Mouse (Mus musculus) heart, embryonic 11.5 days (tissue): ENCODE measurements around the gene Amdhd1. TPM values are rescaled to one million over a fixed set of nuclear protein-coding genes. Genes with fewer than 3 reads are reported as not detected.
A peak's percentile ranks its signal among the peaks of the same experiment; 100 is the strongest.

Experiments
- ATAC-seq: fragments of 200-750 bp; cut with Nextera tagmentation; replicated peaks from 2 replicates; pipeline ENCODE4 v1.8.0; 2017; ENCODE audit warnings: moderate library complexity; ENCODE audit not compliant: insufficient number of reproducible peaks, low FRiP score, low TSS enrichment
- H3K27ac ChIP-seq: fragments of 300-500 bp; sonication (generic); 2 replicates; pipeline ENCODE4 v1.5.1; 2014; ENCODE audit warnings: mild to moderate bottlenecking, low read depth, low read length
- H3K27me3 ChIP-seq: fragments of 300-500 bp; sonication (generic); 2 replicates; pipeline ENCODE4 v1.6.1; 2014; ENCODE audit warnings: mild to moderate bottlenecking, low read length, mixed read lengths; ENCODE audit not compliant: control insufficient read depth, insufficient read depth
- H3K36me3 ChIP-seq: fragments of 300-500 bp; sonication (generic); 2 replicates; pipeline ENCODE4 v1.6.1; 2014; ENCODE audit warnings: mild to moderate bottlenecking, low read length, moderate library complexity, mixed read lengths; ENCODE audit not compliant: control insufficient read depth, insufficient read depth
- H3K4me1 ChIP-seq: fragments of 300-500 bp; sonication (generic); 2 replicates; pipeline ENCODE4 v1.6.1; 2014; ENCODE audit warnings: low read length; ENCODE audit not compliant: control insufficient read depth, insufficient read depth
- H3K4me2 ChIP-seq: fragments of 300-500 bp; sonication (generic); 2 replicates; pipeline ENCODE4 v1.6.1; 2014; ENCODE audit warnings: mild to moderate bottlenecking, moderate library complexity
- H3K4me3 ChIP-seq: fragments of 300-500 bp; sonication (generic); 2 replicates; pipeline ENCODE4 v1.5.1; 2014; ENCODE audit warnings: low read depth, low read length
- H3K9ac ChIP-seq: fragments of 300-500 bp; sonication (generic); 2 replicates; pipeline ENCODE4 v1.6.1; 2014; ENCODE audit warnings: mild to moderate bottlenecking, low read depth, low read length, moderate library complexity
- H3K9me3 ChIP-seq: fragments of 300-500 bp; sonication (generic); replicated peaks from 2 replicates; pipeline ENCODE4 v1.6.1; 2016; ENCODE audit warnings: low read length; ENCODE audit not compliant: control insufficient read depth
- WGBS: fragments of 180-500 bp; shearing (Covaris S2); extraction: QIAGEN DNeasy Blood & Tissue Kit; methylation state at CpG from one replicate; pipeline ENCODE4 v1.1.7; 2014; ENCODE audit not compliant: insufficient replicate concordance; 5-methylcytosine and 5-hydroxymethylcytosine counted together
- polyA plus RNA-seq: library from polyadenylated mRNA; unstranded; fragments of >200 nt; fragmentation: Nextera tagmentation; extraction: Ambion mirVana; gene quantifications from 2 replicates; pipeline ENCODE4 v1.2.1, GENCODE M21; 2014

The Amdhd1 gene
- polyA plus RNA-seq, 1 experiment from 2014 or later = 0.24 TPM

DNA sequence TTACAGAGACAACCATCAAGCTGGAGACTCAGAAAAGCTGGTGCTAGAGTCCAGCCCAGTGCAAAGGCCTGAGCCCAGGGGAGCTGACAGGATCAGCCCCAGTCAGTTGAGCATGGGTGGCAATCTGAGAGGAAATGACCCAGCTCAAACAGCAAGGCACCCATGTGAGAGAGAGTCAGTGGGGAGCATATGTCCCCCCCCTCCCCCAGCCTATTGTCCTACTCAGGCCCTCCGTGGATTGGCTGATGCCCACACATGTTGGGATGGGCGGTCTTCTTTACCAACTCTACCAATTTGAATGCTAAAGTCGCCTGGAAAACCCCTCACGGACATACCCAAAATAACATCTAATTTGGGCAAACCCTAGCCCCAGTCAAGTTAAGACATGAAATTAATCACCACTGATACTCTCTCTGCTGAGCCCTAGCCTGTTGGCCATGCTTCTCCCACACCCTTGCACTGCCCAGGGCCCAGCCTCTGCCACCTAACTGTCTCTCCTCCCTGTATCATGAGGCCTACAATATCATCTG is 8.0 kb upstream of the Amdhd1 start:
- Histone ChIP-seq H3K4me3 (no peak overlapping the region), H3K36me3 (no peaks in the 10 kb centered on the region), H3K27me3 (no peaks in the 10 kb centered on the region)

DNA sequence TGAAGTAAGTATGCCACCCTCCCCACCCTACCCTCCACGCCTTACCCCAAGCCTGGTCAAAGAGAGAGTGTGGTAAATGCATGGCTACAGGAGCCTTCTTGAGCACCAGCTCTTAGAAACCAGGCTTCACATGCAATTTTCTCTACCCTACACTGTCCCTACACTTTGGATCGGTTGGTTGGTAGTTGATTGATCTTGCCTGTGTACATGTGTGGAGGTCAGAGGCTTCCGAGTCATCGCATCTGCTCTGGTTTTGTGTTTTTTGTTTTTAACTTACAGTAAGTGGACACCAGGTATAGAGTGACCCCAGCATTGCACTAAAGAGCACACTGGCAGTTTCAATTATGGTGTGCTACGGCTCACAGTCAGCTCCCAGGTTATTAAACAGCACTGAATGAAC is 4.3 kb upstream of the Amdhd1 start:
- Histone ChIP-seq H3K36me3 (no peaks in the 10 kb centered on the region), H3K27ac (no peak overlapping the region), H3K9ac (no peak overlapping the region), H3K4me1 (peaks cover 5% of the 10 kb centered on the region; the same call in 1 of the 2 replicates), H3K27me3 (no peaks in the 10 kb centered on the region), H3K9me3 (no peaks in the 10 kb centered on the region), H3K4me3 (no peak overlapping the region), H3K4me2 (no peak overlapping the region)
- no peak for ATAC-seq
- WGBS = 71% methylated on average over 5 of the region's 5 CpGs

More for the DNA sequence above, 8.0 kb upstream of the Amdhd1 start:
- no peaks in the 10 kb centered on the region for H3K9me3 ChIP-seq
- H3K4me1 ChIP-seq = no peaks in the 10 kb centered on the region
- WGBS = 80% methylated on average over 4 of the region's 4 CpGs
- no peak overlapping the region for H3K9ac ChIP-seq
- H3K27ac ChIP-seq = no peak overlapping the region
- no peak for ATAC-seq
- H3K4me2 ChIP-seq = no peak overlapping the region

DNA sequence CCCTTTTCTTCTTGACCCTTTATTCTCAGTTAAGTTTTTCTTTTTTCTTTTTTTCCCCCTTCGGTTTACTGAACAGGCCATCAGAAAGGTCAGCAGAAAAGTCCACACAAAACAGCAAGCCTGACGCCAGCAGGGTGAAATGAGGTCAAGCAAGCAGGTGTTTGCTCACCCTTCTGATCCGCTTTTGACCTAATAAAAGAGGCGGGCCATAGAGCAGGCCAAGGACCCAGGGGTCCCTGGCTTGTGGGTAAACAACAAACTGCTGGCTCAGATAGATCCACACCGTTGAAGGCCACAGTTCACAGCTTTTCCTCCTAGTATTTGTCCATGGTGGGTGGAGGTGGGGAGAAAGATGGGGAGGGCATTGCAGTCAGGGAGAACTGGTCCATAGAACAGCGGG is 3.3 kb upstream of the Amdhd1 start:
- no peaks in the 10 kb centered on the region for H3K27me3 ChIP-seq
- H3K36me3 ChIP-seq = no peaks in the 10 kb centered on the region
- 71% methylated on average over 6 of the region's 6 CpGs for WGBS
- H3K4me2 ChIP-seq = no peak overlapping the region
- H3K4me1 ChIP-seq = peaks cover 5% of the 10 kb centered on the region; the same call in 1 of the 2 replicates
- H3K9me3 ChIP-seq = no peaks in the 10 kb centered on the region
- no peak overlapping the region for H3K4me3 ChIP-seq
- no peak overlapping the region for H3K27ac ChIP-seq
- ATAC-seq = no peak
- no peak overlapping the region for H3K9ac ChIP-seq

GRCm38 (mm10) chr10:93542356-93542755 is 2.5 kb upstream of the Amdhd1 start:
- H3K9me3 ChIP-seq = no peaks in the 10 kb centered on the region
- H3K4me1 ChIP-seq = peaks cover 5% of the 10 kb centered on the region; the same call in 1 of the 2 replicates
- no peak overlapping the region for H3K9ac ChIP-seq
- H3K27me3 ChIP-seq = peaks cover 5% of the 10 kb centered on the region; the same call in 1 of the 2 replicates
- no peak overlapping the region for H3K4me3 ChIP-seq
- H3K36me3 ChIP-seq = no peaks in the 10 kb centered on the region
- no peak overlapping the region for H3K4me2 ChIP-seq
- no peak overlapping the region for H3K27ac ChIP-seq
- 69% methylated on average over 4 of the region's 4 CpGs for WGBS
- ATAC-seq = no peak

DNA sequence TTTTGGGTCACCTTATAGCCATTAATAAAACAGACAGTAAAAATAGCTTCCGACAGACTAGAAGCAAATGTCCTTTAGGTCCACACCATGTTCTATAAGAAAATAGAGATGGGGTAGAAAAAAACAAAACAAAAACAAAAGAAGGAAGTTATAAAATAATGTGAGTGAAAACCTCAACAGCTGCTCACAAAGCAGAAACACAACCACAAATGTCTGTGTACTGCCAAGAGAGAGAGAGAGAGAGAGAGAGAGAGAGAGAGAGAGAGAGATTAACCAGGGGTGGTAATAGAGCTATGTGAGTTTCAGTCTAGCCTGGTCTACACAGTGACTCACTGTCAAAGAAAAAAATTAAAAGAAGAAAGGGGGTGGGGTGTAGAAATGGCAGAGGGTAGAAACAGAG is 1.8 kb upstream of the Amdhd1 start:
- H3K9ac ChIP-seq = no peak overlapping the region
- H3K4me2 ChIP-seq = no peak overlapping the region
- no peaks in the 10 kb centered on the region for H3K9me3 ChIP-seq
- no peak overlapping the region for H3K4me3 ChIP-seq
- no peak for ATAC-seq
- H3K27ac ChIP-seq = no peak overlapping the region
- H3K27me3 ChIP-seq = peaks cover 5% of the 10 kb centered on the region; the same call in 1 of the 2 replicates
- H3K4me1 ChIP-seq = peaks cover 5% of the 10 kb centered on the region; the same call in 1 of the 2 replicates
- no peaks in the 10 kb centered on the region for H3K36me3 ChIP-seq
- WGBS = 78% methylated on average over 1 of the region's 1 CpGs

GRCm38 (mm10) chr10:93540431-93541210 is 788 bp upstream of the Amdhd1 start, which contains the start of gene Ccdc38:
Gene Ccdc38 (plus strand): TSS chr10:93540632.
- peak within 1 kb of the TSS; percentile 40 for H3K9ac ChIP-seq
- peak within 1 kb of the TSS; percentile 61 for H3K4me2 ChIP-seq
- H3K9me3 ChIP-seq = no peaks in the 10 kb centered on the region
- H3K27me3 ChIP-seq = peaks cover 7% of the 10 kb centered on the region
- H3K27ac ChIP-seq = peak within 1 kb of the TSS; percentile 29; the same call in 1 of the 2 replicates
- ATAC-seq = peak; percentile 29; the same call in 1 of the 2 replicates
- H3K4me3 ChIP-seq = peak within 1 kb of the TSS; percentile 33
- no peaks in the 10 kb centered on the region for H3K36me3 ChIP-seq
- 53% methylated on average over 17 of the region's 17 CpGs for WGBS
- peaks cover 5% of the 10 kb centered on the region; the same call in 1 of the 2 replicates for H3K4me1 ChIP-seq

GRCm38 (mm10) chr10:93538818-93539217 is 1.0 kb downstream of the Amdhd1 start:
- Histone ChIP-seq H3K27ac (no peak overlapping the region), H3K27me3 (peaks cover 18% of the 10 kb centered on the region), H3K4me2 (no peak overlapping the region), H3K4me3 (no peak overlapping the region), H3K9ac (no peak overlapping the region), H3K9me3 (no peaks in the 10 kb centered on the region), H3K36me3 (no peaks in the 10 kb centered on the region), H3K4me1 (peaks cover 5% of the 10 kb centered on the region)
- 54% methylated on average over 6 of the region's 6 CpGs for WGBS
- no peak for ATAC-seq

GRCm38 (mm10) chr10:93538287-93538686 is 1.5 kb downstream of the Amdhd1 start:
- H3K4me3 ChIP-seq = no peak overlapping the region
- H3K36me3 ChIP-seq = no peaks in the 10 kb centered on the region
- H3K27ac ChIP-seq = no peak overlapping the region
- no peaks in the 10 kb centered on the region for H3K9me3 ChIP-seq
- H3K4me1 ChIP-seq = peaks cover 5% of the 10 kb centered on the region
- H3K27me3 ChIP-seq = peaks cover 18% of the 10 kb centered on the region
- no peak for ATAC-seq
- 85% methylated on average over 2 of the region's 2 CpGs for WGBS
- no peak overlapping the region for H3K4me2 ChIP-seq
- H3K9ac ChIP-seq = no peak overlapping the region
